Mouse (Mus musculus): ENCODE measurements around the gene Vmp1.
A peak's percentile ranks its signal among the peaks of the same experiment; 100 is the strongest.

Vmp1 gene

DNA sequence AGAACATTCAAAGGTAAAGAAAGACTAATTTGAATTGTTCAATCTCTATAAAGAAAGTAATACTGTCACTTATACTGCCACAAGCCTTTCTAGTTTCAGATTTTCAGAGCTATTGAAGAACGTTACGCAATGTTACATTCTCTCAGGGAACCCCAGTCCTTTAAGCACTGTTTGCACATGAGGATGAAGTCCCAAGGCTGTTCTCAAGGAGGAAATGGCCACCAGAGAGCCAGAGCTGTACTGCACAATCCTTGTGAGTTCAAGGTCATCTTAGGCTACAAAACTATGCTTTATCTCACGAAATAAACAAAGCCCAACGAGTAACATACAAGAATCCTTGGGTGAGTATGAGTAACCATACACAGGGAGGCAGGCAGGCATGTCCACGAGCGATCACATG lies 49.2 kb downstream of the Vmp1 start:
- no peak for DNase-seq (ENCODE audit: low spot score)

DNA sequence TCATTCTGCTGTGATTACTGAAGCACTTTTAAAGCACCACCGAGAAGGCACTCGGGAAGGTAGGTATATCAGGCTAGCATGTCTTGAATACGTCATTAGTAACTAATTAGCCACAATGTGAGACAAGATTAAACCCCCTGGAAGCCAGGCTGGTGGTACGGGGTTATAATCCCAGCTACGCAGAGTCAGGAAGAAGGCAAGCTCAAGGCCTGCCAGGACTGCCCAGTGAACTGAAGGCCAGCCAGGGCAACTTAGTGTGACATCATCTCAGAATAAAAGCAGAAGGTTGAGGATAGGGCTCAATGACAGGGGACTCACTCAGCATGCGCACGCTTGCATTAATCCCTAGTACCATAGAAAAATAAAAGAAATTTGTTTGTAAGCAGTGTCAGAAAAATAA lies 53.7 kb downstream of the Vmp1 start:
- DNase-seq (ENCODE audit: low spot score) = no peak

- DNase-seq (ENCODE audit: low spot score) = no peak
Observed at GRCm38 (mm10) chr11:86629445-86629844, 54.2 kb downstream of the Vmp1 start.

- DNase-seq (ENCODE audit: low spot score) = no peak
Observed at GRCm38 (mm10) chr11:86628448-86628847, 55.2 kb downstream of the Vmp1 start.

DNA sequence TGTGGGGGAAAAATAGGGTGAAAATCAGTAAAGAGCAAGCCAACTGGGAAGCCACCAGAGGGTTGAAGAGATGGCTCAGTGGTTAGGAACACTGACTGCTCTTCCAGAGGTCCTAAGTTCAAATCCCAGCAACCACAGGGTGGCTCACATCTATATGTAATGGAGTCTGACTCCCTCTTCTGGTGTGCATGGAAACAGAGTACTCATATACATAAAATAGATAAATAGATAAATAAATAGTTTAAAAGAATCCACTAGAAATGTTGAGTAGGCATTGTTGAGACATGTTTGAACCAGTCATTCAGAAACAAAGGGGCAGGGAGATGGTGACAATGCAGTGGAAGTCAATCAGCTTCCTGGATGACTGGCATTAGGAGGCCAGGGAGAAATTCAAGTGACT lies 56.0 kb downstream of the Vmp1 start:
- no peak for DNase-seq (ENCODE audit: low spot score)

GRCm38 (mm10) chr11:86626714-86627113 lies 56.9 kb downstream of the Vmp1 start:
- no peak for DNase-seq (ENCODE audit: low spot score)

DNA sequence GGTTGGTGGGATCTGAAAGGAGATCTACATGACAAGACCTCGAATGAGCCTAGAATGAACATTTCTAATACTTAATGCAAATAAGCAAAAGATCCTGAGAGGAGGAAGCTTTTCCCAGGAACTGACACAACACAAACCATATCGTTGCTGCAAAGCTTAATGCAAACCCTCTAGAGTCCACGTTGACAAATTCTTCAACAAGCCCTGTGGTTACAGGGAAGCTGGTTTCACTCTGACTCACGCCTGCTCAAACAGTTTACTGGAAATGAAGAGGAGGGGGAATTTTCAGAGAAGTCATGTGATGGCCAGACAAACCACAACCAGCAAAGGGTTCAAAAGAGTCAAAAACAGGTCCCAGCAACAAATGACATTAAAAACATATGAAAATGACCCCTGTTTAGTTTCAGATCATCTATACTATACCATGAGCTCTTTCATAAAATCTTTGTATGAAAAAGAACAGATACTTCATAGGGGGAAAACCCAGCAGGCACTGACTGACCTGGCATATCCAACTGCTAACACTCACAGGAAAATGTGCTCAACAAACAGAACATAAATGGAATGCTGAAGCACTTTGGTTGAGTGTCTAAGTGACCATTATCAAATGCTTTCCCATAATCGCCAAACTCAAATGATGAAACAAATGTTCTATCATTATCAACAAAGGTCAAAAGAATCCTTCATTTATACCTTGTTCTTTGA lies 59.2 kb downstream of the Vmp1 start:
- peak; percentile 59 for DNase-seq (ENCODE audit: low spot score)

- no peak for DNase-seq (ENCODE audit: low spot score)
Observed at GRCm38 (mm10) chr11:86623402-86624010, 60.1 kb downstream of the Vmp1 start.

GRCm38 (mm10) chr11:86622191-86622912 lies 61.3 kb downstream of the Vmp1 start:
- DNase-seq (ENCODE audit: low spot score) = no peak

- DNase-seq (ENCODE audit: low spot score) = peak; percentile 13
Observed at GRCm38 (mm10) chr11:86621139-86621538, 62.5 kb downstream of the Vmp1 start.

- no peak for DNase-seq (ENCODE audit: low spot score)
Observed at GRCm38 (mm10) chr11:86618548-86619335, 64.9 kb downstream of the Vmp1 start.

GRCm38 (mm10) chr11:86614607-86615006 lies 69.0 kb downstream of the Vmp1 start:
- DNase-seq (ENCODE audit: low spot score) = no peak

DNA sequence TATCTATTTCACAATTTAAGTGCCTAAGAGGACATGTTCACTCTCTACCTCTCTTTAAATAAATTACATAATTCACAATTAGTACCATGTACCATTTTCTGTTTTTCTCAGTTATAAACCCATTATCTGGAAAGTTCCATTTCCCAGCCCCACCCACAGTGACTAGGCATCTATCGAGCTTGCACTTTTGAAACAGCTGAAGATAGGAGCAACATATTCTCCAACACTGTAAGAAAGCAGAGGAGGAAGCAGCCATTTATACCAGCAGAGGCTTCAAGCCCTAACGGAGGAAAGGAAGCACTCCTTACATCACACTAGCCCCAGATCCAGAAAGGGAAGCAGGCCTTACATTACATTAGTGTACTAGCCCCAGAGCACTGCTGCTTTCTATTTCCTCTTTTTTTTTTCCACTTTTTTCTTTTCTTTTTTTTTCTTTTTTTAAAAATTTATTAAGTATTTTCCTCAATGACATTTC lies 69.5 kb downstream of the Vmp1 start:
- DNase-seq (ENCODE audit: low spot score) = no peak

GRCm38 (mm10) chr11:86611991-86612390 lies 71.6 kb downstream of the Vmp1 start:
- no peak for DNase-seq (ENCODE audit: low spot score)

- DNase-seq (ENCODE audit: low spot score) = no peak
Observed at GRCm38 (mm10) chr11:86610239-86610638, 73.4 kb downstream of the Vmp1 start.

DNA sequence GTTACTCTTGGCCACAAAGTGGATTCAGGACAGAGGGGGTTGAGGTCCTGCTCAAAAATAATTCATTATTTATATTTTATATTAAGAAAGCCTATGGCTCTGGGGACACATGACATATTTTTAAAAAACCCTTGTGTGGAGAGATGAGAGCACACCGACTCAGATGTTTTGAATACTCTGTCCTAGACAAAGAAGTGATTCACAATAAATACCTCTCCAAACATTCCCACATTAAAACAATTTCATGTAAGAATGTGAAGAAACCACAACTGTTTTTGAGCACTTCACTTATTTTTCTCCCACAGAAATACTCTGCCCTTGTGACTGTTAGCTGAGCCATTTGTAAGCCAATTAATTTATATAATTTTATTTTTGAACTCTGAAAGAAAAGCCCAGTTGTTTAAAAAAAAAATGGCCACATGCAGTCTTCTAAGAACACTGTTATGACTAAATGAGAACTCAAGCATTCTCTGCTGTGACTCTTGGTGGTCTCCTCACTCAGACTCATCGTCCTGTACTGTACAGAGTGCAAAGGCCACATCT lies 75.8 kb downstream of the Vmp1 start:
- no peak for DNase-seq (ENCODE audit: low spot score)

DNA sequence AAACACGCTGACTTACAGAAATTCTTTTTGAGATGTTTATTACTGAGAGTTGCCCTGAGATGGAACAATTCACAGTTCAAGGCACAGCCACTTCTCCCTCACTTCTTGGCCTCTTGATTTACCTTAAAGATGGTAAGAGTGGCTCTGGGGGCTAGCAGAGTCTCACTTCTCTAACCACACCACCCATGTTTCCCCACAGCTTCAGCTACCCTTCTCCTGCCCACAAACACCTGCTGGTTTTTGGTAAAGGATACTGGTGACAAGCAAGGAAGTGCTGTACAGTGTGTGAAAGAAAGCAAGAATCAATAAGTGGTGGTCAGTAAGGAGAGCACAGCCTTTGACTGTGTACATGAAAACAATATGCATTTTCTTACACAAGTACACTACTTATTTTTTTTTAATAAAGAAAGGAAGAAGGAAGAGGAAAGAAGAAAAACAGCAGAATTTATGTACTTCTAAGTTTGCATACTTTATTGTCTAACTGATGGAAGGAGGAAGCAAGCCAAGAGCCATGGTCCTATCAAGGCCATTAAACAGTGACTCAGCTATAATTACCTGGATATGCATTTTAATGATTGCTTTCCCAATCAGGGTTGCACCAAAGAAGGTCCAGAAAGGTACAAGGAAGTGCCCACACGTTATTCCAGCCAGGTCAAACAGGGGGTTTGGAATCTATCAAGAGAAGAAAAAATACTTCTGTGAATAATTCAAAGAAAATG lies 76.9 kb downstream of the Vmp1 start:
- no peak for DNase-seq (ENCODE audit: low spot score)

GRCm38 (mm10) chr11:86604732-86605520 lies 78.7 kb downstream of the Vmp1 start:
- DNase-seq (ENCODE audit: low spot score) = no peak

- no peak for DNase-seq (ENCODE audit: low spot score)
Observed at GRCm38 (mm10) chr11:86604289-86604688, 79.3 kb downstream of the Vmp1 start.

GRCm38 (mm10) chr11:86603719-86604118 lies 79.9 kb downstream of the Vmp1 start:
- no peak for DNase-seq (ENCODE audit: low spot score)

GRCm38 (mm10) chr11:86602116-86602515 lies 81.5 kb downstream of the Vmp1 start:
- no peak for DNase-seq (ENCODE audit: low spot score)
